Mouse (Mus musculus): Measurements from ENCODE around the gene Fam221a.
"Not testable (repeated sequence)": the region's sequence is repeated elsewhere in the genome, so short reads cannot be mapped to it uniquely, and the experiment has no call there.

The Fam221a gene

DNA sequence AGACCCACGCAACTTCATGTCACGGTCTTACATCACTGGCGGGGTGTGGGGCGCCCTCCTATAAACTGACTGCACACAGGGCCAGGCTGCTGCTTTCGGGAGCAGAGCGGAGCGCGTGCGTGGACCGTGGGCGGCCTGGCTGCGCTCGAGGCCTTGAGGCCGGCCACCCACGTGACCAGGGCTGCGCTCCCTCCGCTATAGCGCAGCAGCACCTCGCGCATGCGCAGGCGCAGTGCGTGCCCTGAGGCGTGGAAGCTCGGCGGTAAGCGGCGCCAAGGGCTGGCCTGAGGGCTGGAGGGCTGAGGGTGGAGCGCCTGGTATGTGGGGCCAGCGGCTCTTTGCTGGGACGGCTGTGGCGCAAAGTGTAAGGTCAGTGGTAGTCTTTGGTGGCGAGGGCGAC, 27.8 kb downstream of the Fam221a start, which contains the start of gene Stk31:
Stk31 (plus strand) TSS at position 289 of the 400 bp plus-strand sequence.
- DNase-seq: peak; percentile 7

DNA sequence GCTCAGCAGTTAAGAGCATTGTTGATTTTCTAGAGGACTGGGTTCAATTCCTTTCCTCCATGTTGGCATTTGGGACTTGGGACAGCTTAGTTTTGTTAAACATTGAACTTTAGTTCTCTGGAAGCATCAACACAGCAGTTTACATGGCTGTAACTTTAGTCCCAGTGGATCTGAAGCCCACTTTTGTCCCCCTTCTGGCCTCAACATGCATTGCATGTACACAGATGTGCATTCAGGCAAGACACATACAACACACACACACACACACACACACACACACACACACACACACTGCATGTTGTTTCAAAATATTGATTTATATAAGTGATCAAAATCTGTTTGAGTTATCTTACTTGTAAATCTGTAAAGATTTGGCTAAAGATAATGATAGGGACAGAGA, 29.9 kb downstream of the Fam221a start:
- peak; percentile 9 for DNase-seq

DNA sequence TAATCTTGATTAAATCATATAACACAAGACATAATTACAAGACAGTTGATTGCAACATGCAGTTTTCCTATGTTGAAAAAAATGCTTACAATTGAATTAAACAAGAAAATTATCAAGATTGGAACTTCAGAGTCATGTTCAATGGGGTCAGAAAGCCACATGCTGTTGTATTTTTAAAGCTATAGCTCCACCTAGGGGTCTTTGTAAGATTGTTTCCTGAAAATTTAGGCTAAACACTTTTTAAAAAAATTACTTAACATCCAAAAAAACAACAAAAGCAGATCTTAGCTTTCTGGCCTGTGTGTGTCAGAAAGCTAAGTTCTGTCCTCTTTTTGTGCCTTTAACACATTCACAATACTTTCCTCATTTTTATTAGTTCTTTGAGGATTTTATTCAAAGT, 30.8 kb downstream of the Fam221a start:
- DNase-seq: peak; percentile 42

DNA sequence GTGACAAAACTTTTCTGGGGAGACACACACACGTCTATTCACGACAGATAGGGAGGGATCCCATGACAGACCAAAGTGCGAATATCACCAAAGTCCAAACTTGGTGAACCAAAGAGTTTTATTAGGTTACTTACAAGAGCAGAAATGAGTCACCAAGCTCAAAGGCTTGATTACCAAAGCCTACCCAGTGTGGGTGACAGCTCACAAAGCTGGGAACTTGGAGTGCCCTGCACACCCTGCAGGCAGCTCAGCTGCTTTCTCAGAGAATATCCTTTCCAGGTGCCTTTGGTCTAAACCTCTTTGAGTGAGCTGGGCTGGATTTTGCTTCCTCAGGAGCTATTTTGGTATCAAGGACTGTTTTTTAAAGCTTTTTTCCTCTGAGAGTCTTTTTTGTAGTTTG, 43.3 kb downstream of the Fam221a start:
- peak; percentile 44 for DNase-seq

DNA sequence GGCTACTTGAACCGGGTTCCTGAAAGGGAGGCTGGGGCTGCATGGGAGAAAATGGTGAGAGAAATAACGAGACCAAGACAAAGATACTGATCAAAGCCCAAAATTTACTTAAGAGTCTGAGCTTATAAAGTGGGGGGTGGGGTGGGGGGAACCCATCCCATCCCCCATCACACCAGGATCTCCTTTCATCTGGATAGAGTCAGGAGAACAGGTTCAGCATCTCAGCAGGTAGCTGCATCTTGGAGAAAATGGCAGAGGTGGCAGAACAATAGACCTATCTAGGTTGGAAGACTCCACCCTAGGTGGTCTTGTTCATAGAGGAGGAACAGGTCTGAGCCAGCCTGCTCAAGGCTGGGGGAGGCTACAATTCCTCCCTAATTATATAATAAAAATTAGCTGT, 45.4 kb downstream of the Fam221a start:
- DNase-seq: not testable (repeated sequence)

DNA sequence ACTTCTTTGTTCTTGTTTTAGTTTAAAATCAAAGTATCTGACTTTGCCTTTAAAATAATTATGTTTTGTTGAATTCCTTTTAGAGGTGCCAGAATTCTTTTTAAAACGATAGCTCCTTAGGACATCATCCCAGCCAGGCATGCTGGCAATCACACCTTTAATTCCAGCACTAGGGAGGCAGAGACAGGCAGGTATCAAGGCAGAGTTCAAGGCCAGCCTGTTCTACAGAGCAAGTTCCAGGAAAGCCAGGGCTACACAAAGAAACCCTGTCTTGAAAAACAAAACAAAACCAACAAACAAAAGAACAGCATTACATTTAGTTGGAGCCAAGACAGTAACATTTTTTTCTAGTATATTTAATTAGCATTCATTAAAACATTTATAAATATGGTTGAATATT, 48.4 kb downstream of the Fam221a start:
- DNase-seq: no peak

DNA sequence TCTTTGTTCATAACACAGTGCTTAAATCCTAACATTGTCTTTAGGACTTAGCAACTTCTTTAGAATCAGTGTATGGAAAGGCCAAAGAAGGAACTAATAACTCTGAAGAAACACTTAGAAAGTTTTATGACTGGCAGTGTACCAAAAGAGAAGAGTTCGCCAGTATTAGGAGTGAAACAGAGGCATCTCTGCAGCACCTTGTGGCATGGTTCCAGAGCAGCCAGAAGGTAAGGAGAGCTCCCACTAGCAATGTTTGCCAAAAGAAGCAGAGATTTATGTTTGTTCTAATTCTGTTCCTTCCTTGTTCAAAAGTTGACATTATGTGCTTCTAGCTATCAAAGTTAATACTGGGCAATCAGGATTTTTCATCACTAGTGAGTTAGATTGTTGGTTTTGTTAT, 69.8 kb downstream of the Fam221a start:
- DNase-seq: no peak
